Mouse (Mus musculus): ENCODE measurements around the gene Taldo1.

- no peak for TF ChIP-seq CTCF (IDR thresholded peaks at IDR 0.05; ENCODE audit: low read depth)
- no peak for TF ChIP-seq EP300 (IDR thresholded peaks at IDR 0.05; ENCODE audit: low read depth)
Observed at GRCm38 (mm10) chr7:141411667-141412066, 19.7 kb downstream of the Taldo1 start.
